Mouse (Mus musculus) heart, embryonic 10.5 days (tissue): Measurements from ENCODE around the gene Gm11213. TPM values are rescaled to one million over a fixed set of nuclear protein-coding genes. Genes with fewer than 3 reads are reported as not detected.

Experiments
- DNase-seq: peaks from one replicate; pipeline ENCODE4 v3.0.0-alpha.2; 2017; ENCODE audit warnings: low spot score
- H3K27ac ChIP-seq: fragments of 300-500 bp; sonication (generic); 2 replicates; pipeline ENCODE4 v1.5.1; 2016; ENCODE audit warnings: mild to moderate bottlenecking
- H3K27me3 ChIP-seq: fragments of 300-500 bp; sonication (generic); 2 replicates; pipeline ENCODE4 v1.6.1; 2016; ENCODE audit warnings: mild to moderate bottlenecking; ENCODE audit not compliant: poor library complexity, insufficient read depth, severe bottlenecking
- H3K36me3 ChIP-seq: fragments of 300-500 bp; sonication (generic); 2 replicates; pipeline ENCODE4 v1.6.1; 2016; ENCODE audit warnings: mild to moderate bottlenecking, moderate library complexity
- H3K4me1 ChIP-seq: fragments of 300-500 bp; sonication (generic); 2 replicates; pipeline ENCODE4 v1.6.1; 2016; ENCODE audit warnings: mild to moderate bottlenecking
- H3K4me3 ChIP-seq: fragments of 300-500 bp; sonication (generic); 2 replicates; pipeline ENCODE4 v1.5.1; 2016; ENCODE audit warnings: mild to moderate bottlenecking, moderate library complexity
- H3K9me3 ChIP-seq: fragments of 300-500 bp; sonication (generic); 2 replicates; pipeline ENCODE4 v1.6.1; 2016; ENCODE audit warnings: mild to moderate bottlenecking, moderate library complexity
- WGBS: fragments of 180-500 bp; shearing (Covaris S2); methylation state at CpG from one replicate; pipeline ENCODE4 v1.1.7; 2016; 5-methylcytosine and 5-hydroxymethylcytosine counted together
- polyA plus RNA-seq: library from polyadenylated mRNA; unstranded; fragments of >200 nt; fragmentation: Nextera tagmentation; extraction: Ambion mirVana; gene quantifications from 2 replicates; pipeline ENCODE4 v1.2.1, GENCODE M21; 2016

Gene Gm11213
- polyA plus RNA-seq, 1 experiment from 2014 or later: not detected

GRCm38 (mm10) chr4:63601263-63601662 is 3.8 kb downstream of the Gm11213 start:
- Histone ChIP-seq H3K4me1 (peaks cover 11% of the 10 kb centered on the region; the same call in 1 of the 2 replicates), H3K4me3 (no peak overlapping the region), H3K27me3 (no peaks in the 10 kb centered on the region), H3K27ac (no peak overlapping the region), H3K36me3 (no peaks in the 10 kb centered on the region), H3K9me3 (no peaks in the 10 kb centered on the region)
- no peak for DNase-seq

- 75% methylated on average over 6 of the region's 6 CpGs for WGBS
- Histone ChIP-seq H3K36me3 (no peaks in the 10 kb centered on the region), H3K27me3 (no peaks in the 10 kb centered on the region), H3K9me3 (no peaks in the 10 kb centered on the region), H3K4me3 (no peak overlapping the region), H3K4me1 (peaks cover 11% of the 10 kb centered on the region; the same call in 1 of the 2 replicates), H3K27ac (no peak overlapping the region)
- no peak for DNase-seq
Observed at GRCm38 (mm10) chr4:63600786-63601185, 4.3 kb downstream of the Gm11213 start.

- Histone ChIP-seq H3K36me3 (no peaks in the 10 kb centered on the region), H3K27me3 (no peaks in the 10 kb centered on the region), H3K4me3 (no peak overlapping the region), H3K4me1 (peaks cover 6% of the 10 kb centered on the region; the same call in 1 of the 2 replicates), H3K27ac (no peak overlapping the region), H3K9me3 (no peaks in the 10 kb centered on the region)
- DNase-seq: no peak
- 90% methylated on average over 4 of the region's 4 CpGs for WGBS
Observed at GRCm38 (mm10) chr4:63596010-63596409, 9.1 kb downstream of the Gm11213 start.

GRCm38 (mm10) chr4:63595259-63595658 is 9.8 kb downstream of the Gm11213 start:
- Histone ChIP-seq H3K27me3 (no peaks in the 10 kb centered on the region), H3K36me3 (no peaks in the 10 kb centered on the region), H3K27ac (no peak overlapping the region), H3K4me3 (no peak overlapping the region), H3K9me3 (no peaks in the 10 kb centered on the region), H3K4me1 (peaks cover 6% of the 10 kb centered on the region; the same call in 1 of the 2 replicates)
- DNase-seq: no peak
- WGBS: 62% methylated on average over 10 of the region's 10 CpGs

- H3K36me3 ChIP-seq: no peaks in the 10 kb centered on the region
- peaks cover 6% of the 10 kb centered on the region; the same call in 1 of the 2 replicates for H3K4me1 ChIP-seq
- no peaks in the 10 kb centered on the region for H3K9me3 ChIP-seq
- H3K27ac ChIP-seq: no peak overlapping the region
- 77% methylated on average over 5 of the region's 5 CpGs for WGBS
- DNase-seq: no peak
- no peak overlapping the region for H3K4me3 ChIP-seq
- no peaks in the 10 kb centered on the region for H3K27me3 ChIP-seq
Observed at GRCm38 (mm10) chr4:63594459-63595110, 10.5 kb downstream of the Gm11213 start.

- H3K4me1 ChIP-seq: peaks cover 10% of the 10 kb centered on the region; the same call in 1 of the 2 replicates
- 82% methylated on average over 4 of the region's 4 CpGs for WGBS
- no peaks in the 10 kb centered on the region for H3K9me3 ChIP-seq
- H3K36me3 ChIP-seq: no peaks in the 10 kb centered on the region; the same call in 1 of the 2 replicates
- no peaks in the 10 kb centered on the region for H3K27me3 ChIP-seq
- no peak overlapping the region for H3K4me3 ChIP-seq
- H3K27ac ChIP-seq: no peak overlapping the region
- no peak for DNase-seq
Observed at GRCm38 (mm10) chr4:63590538-63590937, 14.5 kb downstream of the Gm11213 start.

GRCm38 (mm10) chr4:63589987-63590386 is 15.1 kb downstream of the Gm11213 start:
- 79% methylated on average over 7 of the region's 7 CpGs for WGBS
- Histone ChIP-seq H3K4me3 (no peak overlapping the region), H3K27me3 (no peaks in the 10 kb centered on the region), H3K36me3 (no peaks in the 10 kb centered on the region; the same call in 1 of the 2 replicates), H3K4me1 (peaks cover 8% of the 10 kb centered on the region; the same call in 1 of the 2 replicates), H3K9me3 (no peaks in the 10 kb centered on the region), H3K27ac (no peak overlapping the region)
- DNase-seq: no peak

GRCm38 (mm10) chr4:63586240-63586639 is 18.8 kb downstream of the Gm11213 start:
- Histone ChIP-seq H3K36me3 (peaks cover 4% of the 10 kb centered on the region; the same call in 1 of the 2 replicates), H3K27me3 (no peaks in the 10 kb centered on the region), H3K27ac (no peak overlapping the region), H3K9me3 (no peaks in the 10 kb centered on the region), H3K4me3 (no peak overlapping the region), H3K4me1 (peaks cover 4% of the 10 kb centered on the region; the same call in 1 of the 2 replicates)
- 84% methylated on average over 2 of the region's 2 CpGs for WGBS
- no peak for DNase-seq

GRCm38 (mm10) chr4:63585216-63585615 is 19.8 kb downstream of the Gm11213 start:
- no peaks in the 10 kb centered on the region for H3K9me3 ChIP-seq
- peaks cover 4% of the 10 kb centered on the region; the same call in 1 of the 2 replicates for H3K4me1 ChIP-seq
- H3K36me3 ChIP-seq: peaks cover 4% of the 10 kb centered on the region; the same call in 1 of the 2 replicates
- no peak overlapping the region for H3K27ac ChIP-seq
- H3K4me3 ChIP-seq: no peak overlapping the region
- DNase-seq: no peak
- WGBS: 90% methylated on average over 10 of the region's 10 CpGs
- H3K27me3 ChIP-seq: no peaks in the 10 kb centered on the region

GRCm38 (mm10) chr4:63582580-63582979 is 22.5 kb downstream of the Gm11213 start:
- H3K9me3 ChIP-seq: peaks cover 3% of the 10 kb centered on the region; the same call in 1 of the 2 replicates
- no peak for DNase-seq
- H3K36me3 ChIP-seq: peaks cover 11% of the 10 kb centered on the region
- peaks cover 8% of the 10 kb centered on the region for H3K4me1 ChIP-seq
- WGBS: 69% methylated on average over 5 of the region's 5 CpGs
- H3K27ac ChIP-seq: no peak overlapping the region
- H3K27me3 ChIP-seq: no peaks in the 10 kb centered on the region
- no peak overlapping the region for H3K4me3 ChIP-seq

GRCm38 (mm10) chr4:63580078-63580477 is 25.0 kb downstream of the Gm11213 start:
- no peak for DNase-seq
- peaks cover 17% of the 10 kb centered on the region for H3K36me3 ChIP-seq
- H3K27ac ChIP-seq: no peak overlapping the region
- peaks cover 3% of the 10 kb centered on the region; the same call in 1 of the 2 replicates for H3K4me1 ChIP-seq
- no peaks in the 10 kb centered on the region for H3K27me3 ChIP-seq
- peaks cover 6% of the 10 kb centered on the region; the same call in 1 of the 2 replicates for H3K9me3 ChIP-seq
- WGBS: 62% methylated on average over 6 of the region's 6 CpGs
- H3K4me3 ChIP-seq: no peak overlapping the region

- DNase-seq: no peak
- Histone ChIP-seq H3K9me3 (peaks cover 6% of the 10 kb centered on the region; the same call in 1 of the 2 replicates), H3K4me3 (no peak overlapping the region), H3K27me3 (no peaks in the 10 kb centered on the region), H3K4me1 (peaks cover 3% of the 10 kb centered on the region; the same call in 1 of the 2 replicates), H3K36me3 (peaks cover 17% of the 10 kb centered on the region), H3K27ac (no peak overlapping the region)
- whole genome bisulfite sequencing: 92% methylated on average over 14 of the region's 14 CpGs
Observed at GRCm38 (mm10) chr4:63579649-63580048, 25.4 kb downstream of the Gm11213 start.

- Histone ChIP-seq H3K4me3 (no peak overlapping the region), H3K27ac (no peak overlapping the region), H3K9me3 (peaks cover 3% of the 10 kb centered on the region; the same call in 1 of the 2 replicates), H3K36me3 (peaks cover 30% of the 10 kb centered on the region), H3K27me3 (no peaks in the 10 kb centered on the region), H3K4me1 (peaks cover 29% of the 10 kb centered on the region)
- DNase-seq: no peak
- 88% methylated on average over 5 of the region's 5 CpGs for WGBS
Observed at GRCm38 (mm10) chr4:63572621-63573020, 32.4 kb downstream of the Gm11213 start.
